Mouse (Mus musculus) midbrain, embryonic 11.5 days (tissue): ENCODE data around the gene Vegfa. TPM values are rescaled to one million over a fixed set of nuclear protein-coding genes. Genes with fewer than 3 reads are reported as not detected.
A peak's percentile ranks its signal among the peaks of the same experiment; 100 is the strongest.

Experiments
- ATAC-seq: fragments of 200-750 bp; cut with Nextera tagmentation; 2 replicates; pipeline ENCODE4 v1.8.0; 2017; ENCODE audit warnings: moderate TSS enrichment, moderate library complexity; ENCODE audit not compliant: low FRiP score
- DNase-seq: peaks from one replicate; pipeline ENCODE4 v3.0.0; 2015; ENCODE audit warnings: low spot score; ENCODE audit errors: missing footprints
- H3K27ac ChIP-seq: fragments of 300-500 bp; sonication (generic); 2 replicates; pipeline ENCODE4 v1.5.1; 2014; ENCODE audit warnings: low read depth, low read length
- H3K27me3 ChIP-seq: fragments of 300-500 bp; sonication (generic); 2 replicates; pipeline ENCODE4 v1.6.1; 2014; ENCODE audit warnings: mild to moderate bottlenecking, low read length, moderate library complexity, mixed read lengths; ENCODE audit not compliant: control insufficient read depth, insufficient read depth
- H3K36me3 ChIP-seq: fragments of 300-500 bp; sonication (generic); 2 replicates; pipeline ENCODE4 v1.6.1; 2014; ENCODE audit warnings: mild to moderate bottlenecking, low read length, moderate library complexity, mixed read lengths; ENCODE audit not compliant: control insufficient read depth, insufficient read depth
- H3K4me1 ChIP-seq: fragments of 300-500 bp; sonication (generic); 2 replicates; pipeline ENCODE4 v1.6.1; 2014; ENCODE audit warnings: low read length; ENCODE audit not compliant: control insufficient read depth, insufficient read depth
- H3K4me2 ChIP-seq: fragments of 300-500 bp; sonication (generic); 2 replicates; pipeline ENCODE4 v1.6.1; 2014; ENCODE audit warnings: mild to moderate bottlenecking, moderate library complexity
- H3K4me3 ChIP-seq: fragments of 300-500 bp; sonication (generic); 2 replicates; pipeline ENCODE4 v1.5.1; 2014; ENCODE audit warnings: low read depth, low read length
- H3K9ac ChIP-seq: fragments of 300-500 bp; sonication (generic); 2 replicates; pipeline ENCODE4 v1.6.1; 2014; ENCODE audit warnings: low read length
- H3K9me3 ChIP-seq: fragments of 300-500 bp; sonication (generic); 2 replicates; pipeline ENCODE4 v1.6.1; 2016; ENCODE audit warnings: low read length; ENCODE audit not compliant: control insufficient read depth
- WGBS: fragments of 180-500 bp; shearing (Covaris S2); extraction: QIAGEN DNeasy Blood & Tissue Kit; methylation state at CpG from one replicate; pipeline ENCODE4 v1.1.7; 2014; 5-methylcytosine and 5-hydroxymethylcytosine counted together
- polyA plus RNA-seq: library from polyadenylated mRNA; unstranded; fragments of >200 nt; fragmentation: Nextera tagmentation; extraction: Ambion mirVana; gene quantifications from 2 replicates; pipeline ENCODE4 v1.2.1, GENCODE M21; 2014

Vegfa gene
- polyA plus RNA-seq, 1 experiment from 2014 or later: 2.9 TPM

GRCm38 (mm10) chr17:46074398-46075115 is 42.4 kb upstream of the Vegfa start:
- Histone ChIP-seq H3K27ac (no peak overlapping the region), H3K27me3 (no peaks in the 10 kb centered on the region), H3K9me3 (no peaks in the 10 kb centered on the region; the same call in 1 of the 2 replicates), H3K4me3 (no peak overlapping the region), H3K4me1 (no peaks in the 10 kb centered on the region), H3K36me3 (no peaks in the 10 kb centered on the region), H3K4me2 (no peak overlapping the region), H3K9ac (no peak overlapping the region)
- ATAC-seq (no peak), DNase-seq (no peak)
- WGBS: 83% methylated on average over 7 of the region's 7 CpGs

GRCm38 (mm10) chr17:46073730-46074301 is 41.6 kb upstream of the Vegfa start:
- ATAC-seq: no peak

GRCm38 (mm10) chr17:46071531-46071930 is 39.4 kb upstream of the Vegfa start:
- Histone ChIP-seq H3K27ac (no peak overlapping the region), H3K9ac (no peak overlapping the region), H3K4me1 (no peaks in the 10 kb centered on the region), H3K27me3 (no peaks in the 10 kb centered on the region), H3K36me3 (no peaks in the 10 kb centered on the region), H3K4me3 (no peak overlapping the region), H3K9me3 (no peaks in the 10 kb centered on the region), H3K4me2 (no peak overlapping the region)
- DNase-seq (no peak), ATAC-seq (no peak)
- WGBS: 93% methylated on average over 3 of the region's 3 CpGs

More at GRCm38 (mm10) chr17:46073730-46074301, 41.6 kb upstream of the Vegfa start:
- Histone ChIP-seq H3K36me3 (no peaks in the 10 kb centered on the region), H3K27me3 (no peaks in the 10 kb centered on the region), H3K27ac (no peak overlapping the region), H3K9ac (no peak overlapping the region), H3K4me3 (no peak overlapping the region), H3K9me3 (no peaks in the 10 kb centered on the region; the same call in 1 of the 2 replicates), H3K4me1 (no peaks in the 10 kb centered on the region), H3K4me2 (no peak overlapping the region)
- 80% methylated on average over 23 of the region's 23 CpGs for WGBS
- DNase-seq: no peak

- no peaks in the 10 kb centered on the region for H3K9me3 ChIP-seq
- no peak overlapping the region for H3K4me2 ChIP-seq
- H3K27me3 ChIP-seq: no peaks in the 10 kb centered on the region
- no peak overlapping the region for H3K4me3 ChIP-seq
- no peak for ATAC-seq
- no peak for DNase-seq
- H3K9ac ChIP-seq: no peak overlapping the region
- no peaks in the 10 kb centered on the region for H3K36me3 ChIP-seq
- 64% methylated on average over 9 of the region's 9 CpGs for WGBS
- H3K4me1 ChIP-seq: no peaks in the 10 kb centered on the region
- no peak overlapping the region for H3K27ac ChIP-seq
These were observed 37.9 kb upstream of the Vegfa start for GRCm38 (mm10) chr17:46070046-46070445.

- H3K4me1 ChIP-seq: peaks cover 9% of the 10 kb centered on the region; the same call in 1 of the 2 replicates
- no peak overlapping the region for H3K9ac ChIP-seq
- H3K4me3 ChIP-seq: no peak overlapping the region
- H3K27me3 ChIP-seq: no peaks in the 10 kb centered on the region
- no peaks in the 10 kb centered on the region for H3K36me3 ChIP-seq
- no peak for DNase-seq
- no peaks in the 10 kb centered on the region for H3K9me3 ChIP-seq
- ATAC-seq: no peak
- 65% methylated on average over 6 of the region's 6 CpGs for WGBS
- H3K4me2 ChIP-seq: no peak overlapping the region
- H3K27ac ChIP-seq: no peak overlapping the region
These were observed 31.8 kb upstream of the Vegfa start for GRCm38 (mm10) chr17:46063974-46064312.

- WGBS: 39% methylated on average over 10 of the region's 10 CpGs
- no peaks in the 10 kb centered on the region for H3K27me3 ChIP-seq
- no peak overlapping the region for H3K4me2 ChIP-seq
- H3K4me1 ChIP-seq: peaks cover 9% of the 10 kb centered on the region; the same call in 1 of the 2 replicates
- H3K9me3 ChIP-seq: no peaks in the 10 kb centered on the region
- no peak overlapping the region for H3K4me3 ChIP-seq
- DNase-seq (no peak), ATAC-seq (peak; percentile 66)
- no peak overlapping the region for H3K27ac ChIP-seq
- no peaks in the 10 kb centered on the region for H3K36me3 ChIP-seq
- no peak overlapping the region for H3K9ac ChIP-seq
These were observed 31.3 kb upstream of the Vegfa start for GRCm38 (mm10) chr17:46063283-46063973.

- no peak for DNase-seq
- no peaks in the 10 kb centered on the region for H3K9me3 ChIP-seq
- no peak for ATAC-seq
- no peak overlapping the region for H3K4me2 ChIP-seq
- no peaks in the 10 kb centered on the region for H3K27me3 ChIP-seq
- 78% methylated on average over 3 of the region's 3 CpGs for WGBS
- no peak overlapping the region for H3K4me3 ChIP-seq
- no peaks in the 10 kb centered on the region for H3K36me3 ChIP-seq
- H3K27ac ChIP-seq: no peak overlapping the region
- no peak overlapping the region for H3K9ac ChIP-seq
- H3K4me1 ChIP-seq: peaks cover 9% of the 10 kb centered on the region; the same call in 1 of the 2 replicates
These were observed 28.1 kb upstream of the Vegfa start for GRCm38 (mm10) chr17:46060253-46060652.

GRCm38 (mm10) chr17:46059226-46059825 is 27.2 kb upstream of the Vegfa start:
- Histone ChIP-seq H3K9ac (no peak overlapping the region), H3K4me1 (peaks cover 9% of the 10 kb centered on the region; the same call in 1 of the 2 replicates), H3K4me3 (no peak overlapping the region), H3K27ac (no peak overlapping the region), H3K9me3 (no peaks in the 10 kb centered on the region), H3K4me2 (no peak overlapping the region), H3K36me3 (no peaks in the 10 kb centered on the region), H3K27me3 (no peaks in the 10 kb centered on the region)
- ATAC-seq (no peak), DNase-seq (no peak)
- 91% methylated on average over 15 of the region's 15 CpGs for WGBS

GRCm38 (mm10) chr17:46056288-46056687 is 24.1 kb upstream of the Vegfa start:
- Histone ChIP-seq H3K27me3 (no peaks in the 10 kb centered on the region), H3K9me3 (no peaks in the 10 kb centered on the region), H3K36me3 (no peaks in the 10 kb centered on the region), H3K4me2 (no peak overlapping the region), H3K27ac (no peak overlapping the region), H3K9ac (no peak overlapping the region), H3K4me1 (0 out of 2 replicates have a peak, but pooled peaks cover 4% of the 10 kb centered on the region), H3K4me3 (no peak overlapping the region)
- DNase-seq: no peak
- no peak for ATAC-seq
- WGBS: 61% methylated on average over 7 of the region's 7 CpGs
